Mouse (Mus musculus) midbrain, embryonic 11.5 days (tissue): ENCODE data around the gene Epb41l4b. TPM values are rescaled to one million over a fixed set of nuclear protein-coding genes. Genes with fewer than 3 reads are reported as not detected.

Experiments
- ATAC-seq: fragments of 200-750 bp; cut with Nextera tagmentation; 2 replicates; pipeline ENCODE4 v1.8.0; 2017; ENCODE audit warnings: moderate TSS enrichment, moderate library complexity; ENCODE audit not compliant: low FRiP score
- DNase-seq: peaks from one replicate; pipeline ENCODE4 v3.0.0; 2015; ENCODE audit warnings: low spot score; ENCODE audit errors: missing footprints
- H3K27ac ChIP-seq: fragments of 300-500 bp; sonication (generic); 2 replicates; pipeline ENCODE4 v1.5.1; 2014; ENCODE audit warnings: low read depth, low read length
- H3K27me3 ChIP-seq: fragments of 300-500 bp; sonication (generic); 2 replicates; pipeline ENCODE4 v1.6.1; 2014; ENCODE audit warnings: mild to moderate bottlenecking, low read length, moderate library complexity, mixed read lengths; ENCODE audit not compliant: control insufficient read depth, insufficient read depth
- H3K36me3 ChIP-seq: fragments of 300-500 bp; sonication (generic); 2 replicates; pipeline ENCODE4 v1.6.1; 2014; ENCODE audit warnings: mild to moderate bottlenecking, low read length, moderate library complexity, mixed read lengths; ENCODE audit not compliant: control insufficient read depth, insufficient read depth
- H3K4me1 ChIP-seq: fragments of 300-500 bp; sonication (generic); 2 replicates; pipeline ENCODE4 v1.6.1; 2014; ENCODE audit warnings: low read length; ENCODE audit not compliant: control insufficient read depth, insufficient read depth
- H3K4me2 ChIP-seq: fragments of 300-500 bp; sonication (generic); 2 replicates; pipeline ENCODE4 v1.6.1; 2014; ENCODE audit warnings: mild to moderate bottlenecking, moderate library complexity
- H3K4me3 ChIP-seq: fragments of 300-500 bp; sonication (generic); 2 replicates; pipeline ENCODE4 v1.5.1; 2014; ENCODE audit warnings: low read depth, low read length
- H3K9ac ChIP-seq: fragments of 300-500 bp; sonication (generic); 2 replicates; pipeline ENCODE4 v1.6.1; 2014; ENCODE audit warnings: low read length
- H3K9me3 ChIP-seq: fragments of 300-500 bp; sonication (generic); 2 replicates; pipeline ENCODE4 v1.6.1; 2016; ENCODE audit warnings: low read length; ENCODE audit not compliant: control insufficient read depth
- WGBS: fragments of 180-500 bp; shearing (Covaris S2); extraction: QIAGEN DNeasy Blood & Tissue Kit; methylation state at CpG from one replicate; pipeline ENCODE4 v1.1.7; 2014; 5-methylcytosine and 5-hydroxymethylcytosine counted together
- polyA plus RNA-seq: library from polyadenylated mRNA; unstranded; fragments of >200 nt; fragmentation: Nextera tagmentation; extraction: Ambion mirVana; gene quantifications from 2 replicates; pipeline ENCODE4 v1.2.1, GENCODE M21; 2014

The Epb41l4b gene
- polyA plus RNA-seq, 1 experiment from 2014 or later, result 0.51 TPM

DNA sequence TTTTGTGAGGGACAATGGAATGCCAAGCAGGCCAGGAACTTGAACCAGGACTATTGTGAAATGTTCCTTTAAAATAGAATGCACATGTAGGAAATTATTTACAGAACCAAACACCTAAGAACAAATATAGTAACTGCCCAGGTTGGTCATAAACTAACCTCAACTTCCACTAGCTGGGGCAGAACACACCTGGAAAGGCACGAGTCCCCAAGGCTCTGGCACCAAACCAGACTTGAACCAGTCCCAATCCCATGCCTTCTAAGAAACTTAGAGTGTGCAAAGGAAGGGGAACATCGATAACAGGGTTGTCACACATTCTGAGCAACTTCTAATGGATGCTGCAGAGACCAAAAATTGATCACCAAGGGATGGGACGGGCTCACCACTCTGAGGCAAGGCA lies 21.1 kb downstream of the Epb41l4b start:
- no peak for ATAC-seq
- no peaks in the 10 kb centered on the region for H3K9me3 ChIP-seq
- no peaks in the 10 kb centered on the region for H3K36me3 ChIP-seq
- H3K4me2 ChIP-seq, result no peak overlapping the region
- H3K27ac ChIP-seq, result no peak overlapping the region
- no peak overlapping the region for H3K4me3 ChIP-seq
- 90% methylated on average over 3 of the region's 3 CpGs for WGBS
- H3K27me3 ChIP-seq, result no peaks in the 10 kb centered on the region
- DNase-seq, result no peak
- H3K4me1 ChIP-seq, result no peaks in the 10 kb centered on the region; the same call in 1 of the 2 replicates
- H3K9ac ChIP-seq, result no peak overlapping the region

DNA sequence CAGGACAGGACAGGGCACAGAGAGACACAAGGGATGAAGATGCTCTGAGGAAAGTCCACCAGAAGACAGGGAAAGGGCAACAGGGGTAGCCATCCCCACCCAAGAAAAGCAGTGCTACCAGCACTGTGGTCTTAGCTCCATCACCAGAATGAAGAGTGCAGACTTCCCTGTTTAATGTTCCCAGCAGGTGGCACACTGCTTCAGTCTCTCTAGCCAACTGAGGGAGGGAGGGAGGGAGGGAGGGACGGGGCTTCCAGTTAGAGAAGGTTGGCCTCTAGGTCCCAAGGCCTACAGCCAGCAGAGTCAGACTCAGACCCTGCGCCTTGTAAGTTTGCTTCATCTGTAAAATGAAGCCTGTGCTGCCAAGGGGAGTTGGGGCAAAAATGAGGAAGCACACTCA lies 22.7 kb downstream of the Epb41l4b start:
- no peak overlapping the region for H3K27ac ChIP-seq
- DNase-seq, result no peak

GRCm38 (mm10) chr4:57119976-57120375 lies 23.3 kb downstream of the Epb41l4b start:
- ATAC-seq, result no peak
- no peak overlapping the region for H3K4me2 ChIP-seq
- no peak for DNase-seq
- no peaks in the 10 kb centered on the region for H3K36me3 ChIP-seq
- H3K9me3 ChIP-seq, result no peaks in the 10 kb centered on the region
- H3K27ac ChIP-seq, result no peak overlapping the region
- H3K27me3 ChIP-seq, result no peaks in the 10 kb centered on the region
- H3K9ac ChIP-seq, result no peak overlapping the region
- no peak overlapping the region for H3K4me3 ChIP-seq
- 91% methylated on average over 6 of the region's 6 CpGs for WGBS
- H3K4me1 ChIP-seq, result no peaks in the 10 kb centered on the region; the same call in 1 of the 2 replicates

More for the DNA sequence above, 22.7 kb downstream of the Epb41l4b start:
- H3K36me3 ChIP-seq, result no peaks in the 10 kb centered on the region
- H3K4me2 ChIP-seq, result no peak overlapping the region
- no peaks in the 10 kb centered on the region for H3K9me3 ChIP-seq
- no peaks in the 10 kb centered on the region; the same call in 1 of the 2 replicates for H3K4me1 ChIP-seq
- no peaks in the 10 kb centered on the region for H3K27me3 ChIP-seq
- ATAC-seq, result no peak
- no peak overlapping the region for H3K9ac ChIP-seq
- H3K4me3 ChIP-seq, result no peak overlapping the region
- WGBS, result 54% methylated on average over 2 of the region's 2 CpGs

DNA sequence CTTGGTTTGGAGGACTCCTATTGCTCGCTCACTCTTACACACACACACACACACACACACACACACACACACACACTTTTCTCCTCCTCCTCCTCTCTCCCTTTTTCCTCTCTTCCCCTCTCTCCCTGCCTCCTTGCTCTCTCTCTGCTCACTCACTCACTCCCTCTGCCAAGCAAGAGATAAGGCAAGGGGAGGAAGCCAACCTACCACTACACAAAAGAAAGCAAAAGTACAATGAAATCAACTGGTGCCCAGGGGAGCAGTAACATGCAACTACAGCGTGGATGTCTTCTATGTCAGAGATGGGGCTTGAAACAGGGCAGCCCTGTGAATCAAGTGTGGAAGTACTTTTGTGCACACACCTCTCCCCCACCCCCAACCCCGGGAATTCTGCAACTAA lies 24.4 kb downstream of the Epb41l4b start:
- no peak overlapping the region for H3K9ac ChIP-seq
- whole genome bisulfite sequencing, result 81% methylated on average over 3 of the region's 3 CpGs
- no peak for DNase-seq
- H3K36me3 ChIP-seq, result no peaks in the 10 kb centered on the region
- H3K27ac ChIP-seq, result no peak overlapping the region
- H3K4me3 ChIP-seq, result no peak overlapping the region
- H3K27me3 ChIP-seq, result no peaks in the 10 kb centered on the region
- H3K4me2 ChIP-seq, result no peak overlapping the region
- H3K9me3 ChIP-seq, result no peaks in the 10 kb centered on the region
- no peak for ATAC-seq
- H3K4me1 ChIP-seq, result no peaks in the 10 kb centered on the region; the same call in 1 of the 2 replicates

DNA sequence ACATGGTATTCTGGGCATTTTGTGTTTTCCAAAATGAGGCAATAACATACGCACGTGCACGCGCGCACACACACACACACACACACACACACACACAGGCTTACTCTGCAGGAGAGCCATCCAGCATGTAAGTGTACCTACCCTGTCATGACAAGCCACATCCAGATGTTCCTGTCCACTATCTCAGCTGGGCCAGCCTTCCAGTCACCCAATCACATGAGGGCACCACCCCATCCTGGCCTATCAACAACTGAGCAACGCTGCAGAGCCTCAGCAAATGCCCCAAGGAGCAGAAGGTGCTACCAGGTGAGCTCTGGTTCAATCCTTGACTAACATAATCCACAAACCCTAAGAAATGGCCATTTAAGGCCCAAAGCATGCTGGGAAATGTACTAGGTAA lies 27.0 kb downstream of the Epb41l4b start:
- no peak for ATAC-seq

DNA sequence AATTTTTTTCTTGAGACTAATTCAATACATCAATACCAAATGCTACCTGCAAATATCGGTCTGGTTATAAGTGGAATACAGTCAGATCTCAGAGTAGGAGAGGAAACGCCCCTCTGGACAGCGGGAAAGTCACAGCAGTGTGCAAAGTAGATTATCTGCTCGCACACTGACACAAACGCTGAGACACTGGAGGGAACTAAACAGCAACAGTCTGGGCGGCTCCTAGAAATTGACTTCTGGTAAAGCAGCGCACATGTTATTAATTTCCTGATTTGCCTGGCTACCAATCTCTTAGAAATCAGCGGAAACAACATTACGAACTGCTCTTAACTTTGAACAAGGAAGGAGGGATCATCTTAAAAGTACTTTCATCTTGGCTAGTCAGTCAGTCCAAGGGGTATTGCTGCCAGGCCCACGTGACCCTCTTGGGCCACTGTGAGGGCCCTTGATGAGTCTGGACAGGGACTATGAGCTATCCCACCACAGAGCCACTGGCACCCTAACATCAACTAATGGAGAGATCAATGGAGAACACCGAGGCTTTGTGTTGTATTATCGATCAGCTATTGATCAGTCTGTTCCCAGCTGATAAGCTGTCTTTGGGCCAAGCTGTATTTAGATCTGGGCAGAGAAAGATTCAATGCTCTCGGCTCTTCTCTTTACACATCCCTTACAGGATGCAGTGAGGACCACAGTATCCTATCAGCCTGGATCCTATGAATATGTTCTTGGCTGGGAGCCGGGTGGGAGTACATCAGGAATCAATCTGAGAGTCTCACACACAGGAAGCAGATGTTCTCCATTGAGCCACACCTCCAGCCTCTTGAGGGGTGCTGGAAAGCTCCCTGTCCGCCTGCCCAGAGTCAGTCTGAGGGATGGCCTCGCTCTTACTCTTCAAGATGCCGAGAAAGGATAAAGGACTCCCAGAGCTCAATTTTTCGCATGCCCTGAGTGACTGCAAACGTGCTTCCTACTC lies 28.3 kb downstream of the Epb41l4b start:
- no peak overlapping the region for H3K27ac ChIP-seq
- WGBS, result 78% methylated on average over 19 of the region's 19 CpGs
- no peaks in the 10 kb centered on the region for H3K27me3 ChIP-seq
- no peaks in the 10 kb centered on the region for H3K36me3 ChIP-seq
- no peak overlapping the region for H3K4me3 ChIP-seq
- no peak overlapping the region for H3K9ac ChIP-seq
- H3K4me2 ChIP-seq, result no peak overlapping the region
- H3K9me3 ChIP-seq, result no peaks in the 10 kb centered on the region
- ATAC-seq (no peak), DNase-seq (no peak)
- no peaks in the 10 kb centered on the region for H3K4me1 ChIP-seq

More for the DNA sequence above, 27.0 kb downstream of the Epb41l4b start:
- Histone ChIP-seq H3K27ac (no peak overlapping the region), H3K4me1 (no peaks in the 10 kb centered on the region), H3K4me2 (no peak overlapping the region), H3K9me3 (no peaks in the 10 kb centered on the region), H3K27me3 (no peaks in the 10 kb centered on the region), H3K36me3 (no peaks in the 10 kb centered on the region), H3K9ac (no peak overlapping the region), H3K4me3 (no peak overlapping the region)
- DNase-seq, result no peak
- WGBS, result 94% methylated on average over 6 of the region's 6 CpGs

DNA sequence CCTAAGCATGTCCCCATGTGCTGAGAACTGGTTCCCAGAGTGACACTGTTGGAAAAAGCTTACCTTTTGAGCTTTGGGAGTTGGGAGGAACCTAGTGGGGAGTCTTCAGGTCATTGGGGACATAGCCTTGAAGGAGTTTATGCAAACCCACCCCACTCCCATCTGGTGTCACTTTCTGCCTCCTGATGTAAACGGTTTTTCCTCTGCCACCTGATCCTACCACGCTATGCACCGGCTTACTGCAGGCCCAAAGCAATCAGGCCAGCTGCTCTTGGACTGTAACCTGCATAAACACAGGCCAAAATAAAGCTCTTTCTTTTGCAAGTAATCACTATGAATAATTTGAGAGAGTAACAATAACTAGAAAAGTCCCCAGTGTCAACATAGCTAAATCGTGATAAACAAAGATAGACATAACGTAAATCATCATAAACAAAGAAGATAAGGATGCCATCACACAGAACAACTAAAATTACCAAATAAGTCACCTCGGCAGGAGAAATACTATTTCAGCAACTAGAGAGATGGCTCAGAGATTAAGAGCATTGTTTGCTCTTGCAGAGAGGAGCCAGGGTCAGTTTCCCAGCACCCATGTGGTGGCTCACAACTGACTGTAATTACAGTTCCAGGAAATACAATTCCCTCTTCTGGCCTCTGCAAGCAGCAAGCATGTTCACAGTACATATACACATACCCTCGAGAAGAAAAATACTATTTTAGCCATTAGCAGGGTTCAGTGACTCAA lies 29.6 kb downstream of the Epb41l4b start:
- DNase-seq, result no peak
- Histone ChIP-seq H3K9me3 (no peaks in the 10 kb centered on the region), H3K27ac (no peak overlapping the region), H3K27me3 (no peaks in the 10 kb centered on the region), H3K4me3 (no peak overlapping the region), H3K9ac (no peak overlapping the region), H3K4me1 (no peaks in the 10 kb centered on the region), H3K36me3 (no peaks in the 10 kb centered on the region), H3K4me2 (no peak overlapping the region)
- 72% methylated on average over 7 of the region's 7 CpGs for WGBS
- no peak for ATAC-seq

DNA sequence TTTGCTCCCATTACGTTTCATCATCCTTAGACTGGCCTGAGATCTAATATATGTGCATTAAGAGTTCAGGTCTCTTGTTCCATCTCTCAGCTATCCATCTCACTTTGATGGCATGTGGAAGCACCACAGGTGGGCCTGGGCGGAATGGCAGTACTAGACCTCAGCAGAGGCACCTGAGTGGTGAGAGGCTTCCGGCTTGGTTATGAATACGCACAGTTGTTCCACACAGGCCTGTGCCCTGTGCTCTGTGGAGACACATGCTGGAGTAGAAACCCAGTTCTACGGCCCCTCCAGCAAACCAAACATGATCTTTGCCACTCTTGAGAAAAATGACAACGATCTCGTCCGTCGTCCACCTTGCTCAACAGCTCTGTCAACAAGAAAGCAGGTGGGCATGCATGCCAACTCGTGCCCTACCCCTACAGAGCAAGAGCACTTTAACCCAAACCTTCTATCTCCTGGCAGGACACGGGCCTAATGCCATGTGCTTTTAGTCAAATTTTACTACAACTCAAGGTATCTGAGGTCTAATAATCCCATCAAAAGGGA lies 31.2 kb downstream of the Epb41l4b start:
- H3K27ac ChIP-seq, result no peak overlapping the region
- WGBS, result 90% methylated on average over 11 of the region's 11 CpGs
- no peak for ATAC-seq

GRCm38 (mm10) chr4:57111411-57111810 lies 31.8 kb downstream of the Epb41l4b start:
- Histone ChIP-seq H3K4me2 (no peak overlapping the region), H3K4me3 (no peak overlapping the region), H3K9ac (no peak overlapping the region), H3K36me3 (no peaks in the 10 kb centered on the region), H3K27me3 (no peaks in the 10 kb centered on the region), H3K4me1 (no peaks in the 10 kb centered on the region), H3K27ac (no peak overlapping the region), H3K9me3 (no peaks in the 10 kb centered on the region)
- no peak for DNase-seq
- WGBS, result 85% methylated on average over 4 of the region's 4 CpGs
- no peak for ATAC-seq

More for the DNA sequence above, 31.2 kb downstream of the Epb41l4b start:
- no peak overlapping the region for H3K9ac ChIP-seq
- no peaks in the 10 kb centered on the region for H3K9me3 ChIP-seq
- no peaks in the 10 kb centered on the region for H3K4me1 ChIP-seq
- H3K36me3 ChIP-seq, result no peaks in the 10 kb centered on the region
- no peak for DNase-seq
- no peak overlapping the region for H3K4me2 ChIP-seq
- no peaks in the 10 kb centered on the region for H3K27me3 ChIP-seq
- no peak overlapping the region for H3K4me3 ChIP-seq
